Mouse (Mus musculus) ES-E14 (cell line): ENCODE data around the gene Casp3. TPM values are rescaled to one million over a fixed set of nuclear protein-coding genes. Genes with fewer than 3 reads are reported as not detected.

ENCODE experiments used
- DNase-seq: peaks from one replicate; pipeline ENCODE4 v3.0.0-alpha.2; 2013; ENCODE audit warnings: low read depth, low spot score
- H3K27ac ChIP-seq: 2 replicates; pipeline ENCODE4 v1.5.1; 2012; ENCODE audit warnings: low read depth, mild to moderate bottlenecking, low read length, moderate library complexity, mixed read lengths; ENCODE audit not compliant: poor library complexity, insufficient read depth, severe bottlenecking
- H3K36me3 ChIP-seq: 2 replicates; pipeline ENCODE4 v1.6.1; 2012; ENCODE audit warnings: mild to moderate bottlenecking, low read length, moderate library complexity, mixed read lengths; ENCODE audit not compliant: control insufficient read depth, poor library complexity, insufficient read depth, severe bottlenecking
- H3K4me1 ChIP-seq, 2 experiments: fragments of 150-350 bp in 1 of 2; sonication (generic) in 1 of 2; 2 replicates each; pipeline ENCODE4 v1.6.1; 2012; ENCODE audit warnings: low read length in 2 of 2, mild to moderate bottlenecking in 1 of 2, mixed read lengths in 1 of 2; ENCODE audit not compliant: control insufficient read depth in 2 of 2, insufficient read depth in 2 of 2, poor library complexity in 1 of 2
- H3K4me3 ChIP-seq, 2 experiments: fragments of 150-350 bp in 1 of 2; sonication (generic) in 1 of 2; 2 replicates each; pipeline ENCODE4 v1.5.1; 2012; ENCODE audit warnings: low read length in 2 of 2, low read depth in 1 of 2, mild to moderate bottlenecking in 1 of 2, mixed read lengths in 1 of 2; ENCODE audit not compliant: insufficient read depth in 1 of 2, poor library complexity in 1 of 2, severe bottlenecking in 1 of 2
- H3K9ac ChIP-seq: 2 replicates; pipeline ENCODE4 v1.6.1; 2012; ENCODE audit warnings: low read depth, mild to moderate bottlenecking, low read length, mixed read lengths; ENCODE audit not compliant: poor library complexity, insufficient read depth, severe bottlenecking
- H3K9me3 ChIP-seq: fragments of 150-350 bp; sonication (generic); 2 replicates; pipeline ENCODE4 v1.6.1; 2012; ENCODE audit warnings: low read depth, mild to moderate bottlenecking, low read length; ENCODE audit not compliant: control insufficient read depth, insufficient read depth
- CHD2 ChIP-seq: IDR thresholded peaks from 2 replicates; pipeline ENCODE4 v1.6.1; 2014; ENCODE audit warnings: mild to moderate bottlenecking, low read depth, low read length, inconsistent platforms
- HCFC1 ChIP-seq: IDR thresholded peaks from 2 replicates; pipeline ENCODE4 v1.6.1; 2012; ENCODE audit warnings: low read length, inconsistent platforms, borderline replicate concordance; ENCODE audit not compliant: insufficient read depth
- MAFK ChIP-seq: IDR thresholded peaks from 2 replicates; pipeline ENCODE4 v1.6.1; 2014; ENCODE audit warnings: mild to moderate bottlenecking, low read depth, low read length, inconsistent platforms; ENCODE audit not compliant: insufficient read depth
- ZC3H11A ChIP-seq: IDR thresholded peaks from 2 replicates; pipeline ENCODE4 v1.6.1; 2012; ENCODE audit warnings: low read depth, mild to moderate bottlenecking, inconsistent platforms, low read length, borderline replicate concordance
- ZNF384 ChIP-seq: IDR thresholded peaks from 2 replicates; pipeline ENCODE4 v1.6.1; 2012; ENCODE audit warnings: low read depth, low read length, inconsistent platforms
- in situ Hi-C, 2 experiments: fragments of 600-800 bp; cut with MboI; formaldehyde crosslinking; loops; one replicate each; pipeline ENCODE4 v1.15.1; 2025; ENCODE audit warnings: low sequenced_read_pairs in 2 of 2, inconsistent platforms in 1 of 2; ENCODE audit not compliant: unreplicated experiment in 2 of 2
- total RNA-seq: library from RNA; depleted of rRNA; stranded (reverse); fragments of 300-350 nt; gene quantifications from 2 replicates; pipeline ENCODE4 v1.2.3, GENCODE M21; 2012

Gene Casp3
- total RNA-seq, 1 experiment = 30.7 TPM

GRCm38 (mm10) chr8:46611557-46611956 lies 5.5 kb upstream of the Casp3 start:
- DNase-seq = no peak
- Histone ChIP-seq H3K9ac (no peak overlapping the region), H3K4me1 (0 out of 4 replicates have a peak, but pooled peaks cover 0 to 2% of the 10 kb centered on the region in 2 experiments), H3K36me3 (no peaks in the 10 kb centered on the region), H3K27ac (no peak overlapping the region), H3K9me3 (no peaks in the 10 kb centered on the region), H3K4me3 (no peak overlapping the region)
- in situ Hi-C loops = no loop called here
- TF ChIP-seq ZNF384 (no peak), ZC3H11A (no peak), CHD2 (no peak), HCFC1 (no peak), MAFK (no peak)

- Histone ChIP-seq H3K36me3 (no peaks in the 10 kb centered on the region), H3K4me1 (peaks cover 0 to 2% of the 10 kb centered on the region in 2 experiments; a peak in 1 of 4 replicates), H3K9ac (no peak overlapping the region), H3K27ac (no peak overlapping the region), H3K9me3 (no peaks in the 10 kb centered on the region), H3K4me3 (no peak overlapping the region)
- DNase-seq = no peak
- in situ Hi-C loops = no loop called here
- TF ChIP-seq HCFC1 = no peak
- no peak for TF ChIP-seq MAFK
- no peak for TF ChIP-seq CHD2
- TF ChIP-seq ZNF384 = no peak
- TF ChIP-seq ZC3H11A = no peak
Observed at GRCm38 (mm10) chr8:46612913-46613312, 4.2 kb upstream of the Casp3 start.

DNA sequence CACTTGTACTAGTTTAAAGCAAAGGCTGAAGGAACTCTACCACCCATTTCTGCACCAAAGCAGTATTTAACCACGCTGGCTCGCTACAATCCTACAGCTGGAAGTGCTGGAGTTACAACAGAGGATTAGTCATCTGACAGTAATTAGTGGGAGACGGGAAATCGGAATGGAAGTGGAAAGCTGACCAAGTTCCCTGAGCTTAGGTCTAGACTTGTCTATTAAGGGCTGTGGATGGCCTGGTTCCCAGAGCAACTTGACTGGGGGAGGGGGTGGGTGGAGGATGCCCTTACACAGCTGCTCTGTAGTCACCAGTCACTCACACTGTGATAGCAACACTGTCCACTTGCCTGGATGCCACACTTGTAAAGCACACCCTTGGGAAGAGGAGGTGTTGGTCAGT lies 3.7 kb upstream of the Casp3 start:
- in situ Hi-C loops = no loop called here
- no peaks in the 10 kb centered on the region for H3K9me3 ChIP-seq
- H3K4me3 ChIP-seq = no peak overlapping the region
- H3K36me3 ChIP-seq = no peaks in the 10 kb centered on the region
- peaks cover 0 to 2% of the 10 kb centered on the region in 2 experiments; a peak in 1 of 4 replicates for H3K4me1 ChIP-seq
- no peak overlapping the region for H3K27ac ChIP-seq
- no peak overlapping the region for H3K9ac ChIP-seq
- TF ChIP-seq MAFK = no peak
- no peak for TF ChIP-seq ZNF384
- TF ChIP-seq ZC3H11A = no peak
- TF ChIP-seq HCFC1 = no peak
- no peak for TF ChIP-seq CHD2
- DNase-seq = no peak

GRCm38 (mm10) chr8:46615936-46616335 lies 1.2 kb upstream of the Casp3 start:
- DNase-seq = no peak
- H3K27ac ChIP-seq = no peak overlapping the region
- peaks cover 0 to 2% of the 10 kb centered on the region in 2 experiments; a peak in 1 of 4 replicates for H3K4me1 ChIP-seq
- H3K36me3 ChIP-seq = no peaks in the 10 kb centered on the region
- in situ Hi-C loops = no loop called here
- H3K4me3 ChIP-seq = 0 out of 4 replicates have a peak overlapping the region, but pooled peaks of 1 of the 2 experiments have one; percentile 90
- no peak for TF ChIP-seq CHD2
- TF ChIP-seq ZNF384 = no peak
- TF ChIP-seq MAFK = no peak
- TF ChIP-seq HCFC1 = no peak
- no peak for TF ChIP-seq ZC3H11A
- H3K9me3 ChIP-seq = no peaks in the 10 kb centered on the region
- H3K9ac ChIP-seq = no peak overlapping the region
